Mouse (Mus musculus): ENCODE data around the gene Pgap2.

GRCm38 (mm10) chr7:102266401-102267042 is 56.5 kb downstream of the Pgap2 start:
- no peak for TF ChIP-seq CTCF (conservative IDR thresholded peaks at IDR 0.05; ENCODE audit: low read length)
- no peak for TF ChIP-seq NANOG (IDR thresholded peaks at IDR 0.05; ENCODE audit: borderline replicate concordance, low read length)

All from E14TG2a.4 (cell line).